Mouse (Mus musculus) liver (tissue): ENCODE results near the gene C77080.

Experiments used
- DNase-seq: peaks from one replicate; pipeline ENCODE4 v3.0.0-alpha.2; 2020; ENCODE audit warnings: mixed read lengths

C77080 gene

DNA sequence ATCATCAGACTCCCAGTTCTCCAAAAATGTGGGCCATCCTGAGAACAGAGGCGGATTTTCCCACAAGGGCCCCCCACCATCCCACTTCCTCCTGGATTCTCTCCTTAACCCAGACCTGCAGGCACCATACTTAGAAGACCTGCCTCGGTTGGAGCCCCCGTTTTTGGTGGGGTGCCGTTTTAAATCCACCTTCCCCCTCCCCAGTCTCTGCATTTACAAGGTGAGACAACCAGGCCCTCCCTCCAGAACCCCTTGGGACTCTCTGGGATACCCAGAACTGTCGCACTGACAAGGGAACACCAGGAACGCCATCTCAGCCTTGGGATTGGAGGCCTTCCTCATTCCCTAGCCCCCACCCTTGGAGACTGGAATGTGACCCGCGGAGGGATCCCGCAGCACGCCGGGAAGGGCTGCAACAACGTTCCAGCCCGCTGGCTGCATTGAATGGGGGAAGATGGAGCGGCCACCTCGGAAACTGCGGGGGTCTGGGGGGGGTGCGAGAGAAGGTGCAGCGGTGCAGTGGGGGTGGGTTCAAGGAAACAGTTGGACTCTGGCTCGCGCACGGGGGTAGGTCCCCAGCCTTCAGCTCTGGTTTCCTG is 23.3 kb downstream of the C77080 start:
- no peak for DNase-seq

- no peak for DNase-seq
These were observed 24.9 kb downstream of the C77080 start for GRCm38 (mm10) chr4:129236236-129236813.

DNA sequence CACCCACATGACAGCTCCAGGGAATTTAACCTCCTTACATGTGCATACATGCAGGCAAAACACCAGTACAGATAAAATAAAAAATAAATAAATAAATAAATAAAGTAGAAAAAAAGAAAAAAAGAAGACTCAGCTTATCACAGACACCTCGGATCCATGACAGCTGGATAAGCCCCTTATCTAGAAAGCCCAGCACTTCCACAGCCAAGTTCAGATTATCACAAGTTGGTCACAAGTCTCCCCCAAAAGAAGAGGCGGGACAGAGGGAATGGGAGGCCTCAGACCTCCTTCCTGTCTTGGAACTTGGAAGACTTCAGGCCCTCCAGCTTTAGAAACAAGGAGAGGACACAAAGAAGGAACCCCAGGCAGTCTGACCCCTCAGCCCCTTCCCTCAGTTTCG is 26.1 kb downstream of the C77080 start:
- peak; percentile 67 for DNase-seq

- peak; percentile 79 for DNase-seq
These were observed 26.7 kb downstream of the C77080 start for GRCm38 (mm10) chr4:129234488-129234887.

- no peak for DNase-seq
These were observed 28.4 kb downstream of the C77080 start for GRCm38 (mm10) chr4:129232561-129233360.

GRCm38 (mm10) chr4:129231594-129232450 is 29.4 kb downstream of the C77080 start:
- DNase-seq: peak; percentile 49

GRCm38 (mm10) chr4:129230926-129231325 is 30.3 kb downstream of the C77080 start:
- no peak for DNase-seq

DNA sequence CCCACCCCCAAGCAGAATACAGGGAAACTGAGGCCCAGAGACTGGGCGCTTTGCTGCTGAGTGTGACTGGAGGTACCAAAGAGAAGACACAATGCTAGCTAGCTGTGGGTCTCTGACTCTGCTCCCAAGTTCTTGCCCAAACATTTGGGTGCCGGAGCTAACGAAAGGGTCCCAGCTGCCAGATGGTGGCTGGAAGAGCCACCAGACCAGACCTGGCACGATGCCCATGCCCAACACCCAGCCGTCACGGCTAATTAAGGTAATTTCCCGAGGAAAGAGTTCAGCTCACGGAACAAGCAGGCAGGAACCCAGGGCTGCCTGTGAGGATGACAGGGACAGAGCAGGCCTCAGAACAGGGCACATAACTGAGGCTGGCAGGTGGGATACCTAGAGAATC is 33.2 kb downstream of the C77080 start:
- no peak for DNase-seq

DNA sequence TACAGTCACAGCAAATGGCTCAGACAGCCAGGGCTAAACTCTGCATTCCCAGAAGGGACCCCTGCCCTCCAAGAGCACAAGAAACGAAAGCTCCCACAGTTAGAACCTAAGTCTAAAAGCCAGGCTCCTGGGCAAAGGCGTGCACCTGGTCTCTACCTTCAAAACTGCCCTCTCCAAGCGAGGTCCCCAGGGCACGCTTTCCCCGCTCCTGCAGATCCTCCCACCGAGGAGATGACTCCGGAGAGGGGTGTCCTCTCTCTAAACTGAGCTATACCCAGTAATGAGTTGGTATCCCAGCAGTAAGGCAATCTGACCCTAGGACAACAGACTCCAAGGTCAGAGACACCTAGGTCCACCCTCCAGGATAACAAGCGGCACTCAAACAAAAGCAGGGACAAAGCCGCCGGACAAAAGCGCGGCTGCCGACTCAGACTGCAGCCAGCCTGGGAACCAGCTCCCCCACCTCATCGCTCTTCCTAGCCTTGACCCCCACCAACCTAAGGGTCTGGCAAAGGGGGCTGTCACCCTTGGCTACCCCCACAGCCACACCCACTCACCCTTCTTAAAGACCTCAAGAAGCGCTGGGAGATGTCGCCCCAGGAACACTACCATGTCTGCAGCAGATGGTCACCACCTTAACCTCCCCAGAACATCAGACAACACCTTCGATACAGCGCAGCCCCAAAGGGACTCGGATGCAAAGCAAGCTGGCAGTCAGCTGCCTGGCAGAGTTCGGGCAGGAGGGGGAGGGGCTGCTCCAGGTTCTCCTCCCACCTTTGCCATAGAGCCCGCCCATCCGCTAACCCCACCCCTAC is 33.8 kb downstream of the C77080 start:
- no peak for DNase-seq

DNA sequence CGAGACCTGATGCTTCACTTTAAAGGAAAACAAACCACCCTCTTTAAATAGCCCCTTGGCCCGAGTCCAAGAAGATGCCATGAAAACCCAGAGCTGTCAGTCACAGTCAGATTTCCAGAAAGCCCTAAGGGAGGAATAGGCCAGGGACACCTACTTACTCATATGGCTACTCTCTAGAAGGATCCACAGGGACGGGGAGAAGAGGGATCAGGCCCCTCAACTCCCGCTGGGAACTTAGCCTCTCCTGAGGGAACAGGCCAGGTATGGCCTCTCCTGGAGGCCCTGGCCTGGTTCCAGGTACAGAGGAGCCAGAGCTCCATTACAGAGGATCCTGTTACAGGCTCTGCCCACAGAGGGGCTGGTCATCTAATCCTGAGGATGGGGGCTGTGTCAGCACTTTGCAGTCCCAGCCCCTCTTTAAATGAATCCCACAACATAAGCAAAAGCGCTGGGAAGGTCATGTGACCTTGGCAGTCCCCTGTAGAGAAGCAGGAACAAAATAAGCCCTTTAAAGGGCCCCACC is 34.7 kb downstream of the C77080 start:
- DNase-seq: no peak

DNA sequence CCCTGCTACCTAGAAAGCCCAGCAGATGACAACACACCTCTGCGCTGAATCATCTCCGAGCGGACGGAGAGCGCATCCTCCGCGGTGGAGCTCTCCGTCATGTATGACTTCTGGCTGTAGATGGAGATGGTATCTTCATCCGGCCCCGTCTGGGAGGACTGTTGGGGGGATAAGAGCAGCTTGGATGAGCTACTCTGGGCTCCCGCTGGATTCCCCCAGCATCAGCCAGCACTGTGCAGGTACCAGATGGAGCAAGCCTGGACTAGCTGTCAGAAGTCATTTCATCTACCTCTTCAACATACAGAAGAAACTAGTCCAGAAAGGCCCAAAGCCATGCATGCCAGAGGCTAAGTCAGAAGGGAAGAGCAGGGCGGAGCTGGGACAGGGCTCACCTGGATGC is 35.9 kb downstream of the C77080 start:
- no peak for DNase-seq

- no peak for DNase-seq
These were observed 37.6 kb downstream of the C77080 start for GRCm38 (mm10) chr4:129223421-129224281.

GRCm38 (mm10) chr4:129222019-129222925 is 38.9 kb downstream of the C77080 start:
- DNase-seq: no peak

- DNase-seq: no peak
These were observed 39.9 kb downstream of the C77080 start for GRCm38 (mm10) chr4:129221097-129222010.

DNA sequence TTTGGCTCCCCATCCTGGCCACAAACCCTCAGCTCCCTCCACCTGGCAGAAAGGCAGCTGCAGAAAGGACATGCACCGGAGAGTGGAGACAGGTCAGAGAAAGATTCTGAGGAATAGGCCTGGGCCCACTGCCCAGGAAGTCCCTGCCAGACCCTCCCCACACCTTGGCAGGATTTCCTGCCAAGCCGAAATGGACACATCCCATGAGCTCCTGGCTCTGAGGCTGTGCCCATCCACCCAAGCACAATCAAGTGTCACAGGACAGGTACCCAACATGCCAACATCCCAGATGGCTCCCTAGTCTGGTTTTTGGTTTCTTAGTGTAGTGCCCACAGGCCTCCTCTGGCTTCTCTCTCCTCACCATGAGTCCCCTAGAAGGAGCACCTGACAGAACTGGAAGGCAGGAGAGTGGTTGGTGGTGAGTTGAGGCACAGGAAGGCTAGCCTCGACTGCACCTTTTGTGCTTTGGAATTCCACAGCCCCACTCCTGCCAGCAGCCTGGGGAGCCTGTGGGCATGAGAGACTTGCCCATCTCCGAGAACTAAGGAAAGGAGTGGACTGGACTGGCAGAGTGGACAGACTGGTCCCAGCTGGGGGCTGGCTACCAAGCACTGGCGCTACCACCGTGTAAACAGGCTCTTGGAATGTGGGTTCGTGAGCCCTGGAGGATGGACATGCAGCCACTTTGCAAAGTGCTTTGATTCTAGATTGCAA is 40.7 kb downstream of the C77080 start:
- DNase-seq: no peak

DNA sequence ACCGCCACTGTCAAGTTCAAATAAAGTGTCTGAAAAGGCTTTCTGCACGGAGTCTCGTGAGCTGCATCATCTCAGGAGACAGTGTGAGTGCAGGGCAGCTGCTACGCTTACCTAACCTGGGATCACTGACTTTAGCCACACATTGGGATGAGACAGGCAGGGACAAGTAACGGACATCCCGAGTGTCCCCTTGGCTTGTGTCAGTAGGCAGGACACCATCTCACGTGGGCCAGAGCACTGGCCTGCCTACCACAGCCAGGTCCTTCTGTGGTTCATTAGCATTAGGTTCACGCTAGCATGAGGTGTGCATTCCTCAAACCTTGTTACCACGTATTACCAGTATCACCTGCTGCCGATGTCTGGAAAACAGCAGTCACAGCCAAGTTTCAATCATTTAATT is 42.0 kb downstream of the C77080 start:
- no peak for DNase-seq

DNA sequence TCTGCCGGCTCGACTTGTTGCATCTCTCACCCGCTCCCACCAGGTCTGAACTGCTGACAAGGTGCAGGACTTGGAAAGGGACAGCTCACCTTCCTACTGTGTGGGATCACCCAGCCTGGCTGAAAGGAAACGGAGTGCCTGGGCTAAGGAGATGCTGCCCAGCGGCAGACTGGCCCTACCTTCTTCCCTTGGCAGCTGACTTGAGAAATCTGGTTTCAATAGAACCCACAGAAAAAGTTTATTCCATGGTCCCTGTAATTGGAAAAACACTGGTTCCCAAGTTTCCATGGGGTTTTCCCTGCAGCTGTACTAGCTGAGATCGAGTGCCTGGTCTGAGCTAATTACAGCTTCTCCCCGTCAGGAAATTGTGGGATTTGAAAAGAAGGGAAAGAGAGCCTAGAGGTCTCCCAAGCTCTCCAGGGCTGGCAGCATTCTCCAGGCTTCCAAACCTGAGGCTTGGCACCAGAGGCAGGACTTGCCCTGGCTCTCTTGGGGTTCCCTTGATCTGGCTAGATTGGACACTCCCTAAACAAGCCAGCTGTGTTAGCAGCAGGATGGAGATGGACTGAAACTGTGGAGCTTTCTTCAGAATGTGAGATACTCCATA is 42.5 kb downstream of the C77080 start:
- DNase-seq: no peak

DNA sequence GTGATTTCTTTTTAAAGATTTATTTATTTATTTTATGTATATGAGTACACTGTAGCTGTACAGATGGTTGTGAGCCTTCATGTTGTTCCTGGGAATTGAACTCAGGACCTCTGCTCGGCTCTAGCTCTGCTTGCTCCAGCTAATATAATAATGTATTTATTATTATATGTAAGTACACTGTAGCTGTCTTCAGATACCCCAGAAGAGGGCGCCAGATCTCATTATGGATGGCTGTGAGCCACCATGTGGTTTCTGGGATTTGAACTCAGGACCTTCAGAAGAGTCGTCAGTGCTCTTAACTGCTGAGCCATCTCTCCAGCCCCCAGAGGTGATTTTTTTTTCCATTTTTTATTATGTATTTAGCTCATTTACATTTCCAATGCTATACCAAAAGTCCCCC is 48.7 kb downstream of the C77080 start:
- peak; percentile 38 for DNase-seq
